ENCODE assay signal across 23 mouse cellular contexts in the genomic region with DNA sequence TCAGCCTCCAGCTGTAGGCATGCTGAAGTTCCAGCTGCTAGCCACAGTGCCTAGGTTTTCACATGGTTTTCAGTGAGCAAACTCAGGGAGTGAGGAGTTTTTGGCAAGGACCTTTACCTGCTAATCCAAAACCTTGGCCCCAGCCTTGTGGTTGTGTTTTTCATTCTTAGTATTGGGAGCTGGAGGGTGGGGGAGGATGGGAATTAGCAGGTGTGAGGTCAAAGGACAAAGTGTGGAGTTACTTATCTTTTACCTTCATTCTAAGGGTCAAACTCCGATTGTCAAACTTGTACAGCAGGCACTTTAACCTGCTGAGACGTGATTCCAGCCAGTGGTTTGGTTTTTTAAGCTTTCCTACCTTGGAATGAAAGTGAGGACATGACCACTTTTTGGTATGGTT. TPM values are rescaled to one million over a fixed set of nuclear protein-coding genes. Genes with fewer than 3 reads are reported as not detected.
DNase-seq lines count a peak whose midpoint lies in the region; ATAC-seq and TF ChIP-seq lines count a peak whose summit lies in the region.
"Had no signal": no experiment of that assay in that cellular context is flagged by ENCODE, and none has a peak within 500 bp of the region (broad histone marks: within the 10 kb centered on the region; RNA-seq: fewer than 3 reads in every experiment).

No protein-coding gene starts in this region.

- no peak for ATAC-seq in limb, embryonic 11.5 days (ENCODE audit: insufficient number of reproducible peaks, low FRiP score, low TSS enrichment, low read depth)
- ATAC-seq in liver, embryonic 11.5 days (replicated peaks; ENCODE audit: low FRiP score): no peak
- ATAC-seq: CD4-positive, CD25-positive, alpha-beta regulatory T cell, adult 4 months; forebrain, embryonic 13.5 days; inflammation-experienced regulatory T-cells, adult 6 months; midbrain, embryonic 15.5 days had no signal

- H3K4me3 ChIP-seq in heart, embryonic 10.5 days: no peak overlapping the region
- no peak overlapping the region for H3K4me3 ChIP-seq in limb, embryonic 11.5 days (ENCODE audit: low read depth, low read length)
- H3K4me3 ChIP-seq in limb, embryonic 10.5 days: no peak overlapping the region
- H3K4me3 ChIP-seq in liver, embryonic 11.5 days (ENCODE audit: low read depth, low read length): no peak overlapping the region
- H3K4me3 ChIP-seq in small intestine, adult 2 months (ENCODE audit: low read depth, low read length): no peak overlapping the region
- H3K4me3 ChIP-seq in thymus, adult 2 months (ENCODE audit: control insufficient read depth, insufficient read depth, low read length): no peak overlapping the region
- H3K4me3 ChIP-seq: forebrain, embryonic 13.5 days; heart, adult 2 months; hindbrain, embryonic 12.5 days; megakaryocyte, embryonic 14.5 days; midbrain, embryonic 15.5 days; myocyte had no signal

- H3K9me3 ChIP-seq in heart, embryonic 10.5 days: no peaks in the 10 kb centered on the region
- H3K9me3 ChIP-seq in limb, embryonic 11.5 days (ENCODE audit: control insufficient read depth, low read length): no peaks in the 10 kb centered on the region
- H3K9me3 ChIP-seq in limb, embryonic 10.5 days (replicated peaks): no peaks in the 10 kb centered on the region
- H3K9me3 ChIP-seq in liver, embryonic 11.5 days (ENCODE audit: control insufficient read depth, low read length): no peaks in the 10 kb centered on the region
- H3K9me3 ChIP-seq: forebrain, embryonic 13.5 days; G1E; hindbrain, embryonic 12.5 days; megakaryocyte, embryonic 14.5 days; midbrain, embryonic 15.5 days had no signal

- H3K4me1 ChIP-seq in heart, embryonic 10.5 days: peaks cover 14% of the 10 kb centered on the region
- peaks cover 3% of the 10 kb centered on the region; the same call in 1 of the 2 replicates for H3K4me1 ChIP-seq in limb, embryonic 11.5 days (ENCODE audit: control insufficient read depth, insufficient read depth, low read length)
- peaks cover 22% of the 10 kb centered on the region for H3K4me1 ChIP-seq in limb, embryonic 10.5 days
- H3K4me1 ChIP-seq in liver, embryonic 11.5 days (replicated peaks; ENCODE audit: control insufficient read depth, insufficient read depth, low read length): peaks cover 33% of the 10 kb centered on the region
- peaks cover 10% of the 10 kb centered on the region; the same call in 1 of the 2 replicates for H3K4me1 ChIP-seq in small intestine, adult 2 months (ENCODE audit: control insufficient read depth, insufficient read depth, insufficient read length, low read length)
- 0 out of 2 replicates have a peak, but pooled peaks cover 5% of the 10 kb centered on the region for H3K4me1 ChIP-seq in thymus, adult 2 months (replicated peaks; ENCODE audit: control insufficient read depth, insufficient read depth, low read length)

- no peak overlapping the region for H3K9ac ChIP-seq in limb, embryonic 11.5 days (ENCODE audit: low read length)
- H3K9ac ChIP-seq in liver, embryonic 11.5 days (ENCODE audit: low read depth, low read length): no peak overlapping the region
- H3K9ac ChIP-seq: forebrain, embryonic 13.5 days; hindbrain, embryonic 12.5 days; midbrain, embryonic 15.5 days had no signal

- WGBS in heart, embryonic 10.5 days: 51% methylated on average over 2 of the region's 2 CpGs
- WGBS in limb, embryonic 11.5 days: 67% methylated on average over 2 of the region's 2 CpGs
- 67% methylated on average over 2 of the region's 2 CpGs for WGBS in limb, embryonic 10.5 days
- 48% methylated on average over 2 of the region's 2 CpGs for WGBS in liver, embryonic 11.5 days
- WGBS in small intestine, adult 2 months: 30% methylated on average over 2 of the region's 2 CpGs
- 97% methylated on average over 2 of the region's 2 CpGs for WGBS in thymus, adult 2 months

- peaks cover 2% of the 10 kb centered on the region for H3K36me3 ChIP-seq in heart, embryonic 10.5 days
- no peaks in the 10 kb centered on the region; the same call in 1 of the 2 replicates for H3K36me3 ChIP-seq in limb, embryonic 11.5 days (ENCODE audit: control insufficient read depth, insufficient read depth, low read length)
- H3K36me3 ChIP-seq in limb, embryonic 10.5 days: peaks cover 13% of the 10 kb centered on the region
- peaks cover 2% of the 10 kb centered on the region; the same call in 1 of the 2 replicates for H3K36me3 ChIP-seq in liver, embryonic 11.5 days (ENCODE audit: control insufficient read depth, insufficient read depth, low read length)
- H3K36me3 ChIP-seq in small intestine, adult 2 months (ENCODE audit: control insufficient read depth, insufficient read depth, low read length): peaks cover 8% of the 10 kb centered on the region
- H3K36me3 ChIP-seq in thymus, adult 2 months (ENCODE audit: control insufficient read depth, insufficient read depth, low read length): no peaks in the 10 kb centered on the region
- H3K36me3 ChIP-seq: hindbrain, embryonic 12.5 days; midbrain, embryonic 15.5 days had no signal

- DNase-seq in heart, embryonic 10.5 days (ENCODE audit: low spot score): no peak
- no peak for DNase-seq in heart, postnatal 4 days
- peak; percentile 19 for DNase-seq in limb, embryonic 11.5 days (ENCODE audit: low spot score)
- no peak for DNase-seq in limb, embryonic 10.5 days (ENCODE audit: low spot score)
- DNase-seq in liver, embryonic 11.5 days (ENCODE audit: low spot score): no peak
- no peak for DNase-seq in thymus, adult 2 months
- no peak for DNase-seq in urinary bladder, adult 2 months (ENCODE audit: low spot score)
- DNase-seq: adrenal gland, postnatal 14 days; cerebellum, adult 9-11 months; gastrocnemius, postnatal 10 days; heart, adult 2 months; lung, adult 2 months; right cerebral cortex, postnatal 25 days; thymus, postnatal 4 days had no signal

- no peak for TF ChIP-seq CTCF in small intestine, adult 2 months (IDR thresholded peaks at IDR 0.05; ENCODE audit: extremely low read depth, insufficient read length, insufficient replicate concordance, low read depth, low read length)
- TF ChIP-seq CTCF in thymus, adult 2 months (IDR thresholded peaks at IDR 0.05; ENCODE audit: borderline replicate concordance, control insufficient read depth, extremely low read depth, insufficient read depth, low read length, poor library complexity): no peak

- H3K4me2 ChIP-seq in limb, embryonic 11.5 days (ENCODE audit: low read depth, severe bottlenecking): no peak overlapping the region
- H3K4me2 ChIP-seq in liver, embryonic 11.5 days: no peak overlapping the region
- H3K4me2 ChIP-seq: forebrain, embryonic 13.5 days; hindbrain, embryonic 12.5 days; midbrain, embryonic 15.5 days had no signal

- 0 out of 2 replicates have a peak overlapping the region, but pooled peaks have one; percentile 16 for H3K27ac ChIP-seq in heart, embryonic 10.5 days
- no peak overlapping the region for H3K27ac ChIP-seq in limb, embryonic 11.5 days (replicated peaks; ENCODE audit: low read depth, low read length)
- no peak overlapping the region for H3K27ac ChIP-seq in limb, embryonic 10.5 days
- H3K27ac ChIP-seq in liver, embryonic 11.5 days (ENCODE audit: low read depth, low read length): peak overlapping the region; percentile 10; the same call in 1 of the 2 replicates
- H3K27ac ChIP-seq in small intestine, adult 2 months (ENCODE audit: insufficient read depth, low read depth, low read length): peak overlapping the region; percentile 92
- H3K27ac ChIP-seq in thymus, adult 2 months (ENCODE audit: control insufficient read depth, insufficient read depth, low read length): no peak overlapping the region
- H3K27ac ChIP-seq: forebrain, embryonic 13.5 days; heart, adult 2 months; hindbrain, embryonic 12.5 days; midbrain, embryonic 15.5 days had no signal

- no peak for TF ChIP-seq POLR2A in small intestine, adult 2 months (IDR thresholded peaks at IDR 0.05; ENCODE audit: low read depth, low read length)
- no peak for TF ChIP-seq POLR2A in thymus, adult 2 months (IDR thresholded peaks at IDR 0.05; ENCODE audit: control insufficient read depth, extremely low read depth, insufficient read depth, low read length, poor library complexity)

- H3K27me3 ChIP-seq in heart, embryonic 10.5 days (ENCODE audit: insufficient read depth, poor library complexity, severe bottlenecking): no peaks in the 10 kb centered on the region
- no peaks in the 10 kb centered on the region for H3K27me3 ChIP-seq in limb, embryonic 11.5 days (ENCODE audit: control insufficient read depth, insufficient read depth, low read length)
- H3K27me3 ChIP-seq in limb, embryonic 10.5 days (ENCODE audit: low read depth, poor library complexity, severe bottlenecking): no peaks in the 10 kb centered on the region
- no peaks in the 10 kb centered on the region for H3K27me3 ChIP-seq in liver, embryonic 11.5 days (replicated peaks; ENCODE audit: control insufficient read depth, insufficient read depth, low read length)
- H3K27me3 ChIP-seq in small intestine, adult 2 months (ENCODE audit: control insufficient read depth, insufficient read depth, low read length): no peaks in the 10 kb centered on the region
- H3K27me3 ChIP-seq in thymus, adult 2 months (ENCODE audit: control insufficient read depth, insufficient read depth, low read length): no peaks in the 10 kb centered on the region
- H3K27me3 ChIP-seq: forebrain, embryonic 13.5 days; hindbrain, embryonic 12.5 days; megakaryocyte, embryonic 14.5 days; midbrain, embryonic 15.5 days had no signal

RNA-seq across cellular contexts. Expression of a gene that starts 1.8 kb away (rescaled TPM):
- polyA plus RNA-seq in heart, embryonic 10.5 days (2016; fragmentation: Nextera tagmentation; extraction: Ambion mirVana): 79.9 and 82.1 TPM in 2 replicates
- 10 to 100 TPM; 68.9 to 73.5 TPM for total RNA-seq in heart, postnatal 4 days (2021)
- 127 and 136 TPM in 2 replicates for polyA plus RNA-seq in limb, embryonic 11.5 days (2014; fragmentation: Nextera tagmentation; extraction: Ambion mirVana)
- polyA plus RNA-seq in limb, embryonic 10.5 days (2016; fragmentation: Nextera tagmentation; extraction: Ambion mirVana): 136 and 141 TPM in 2 replicates
- 84.7 and 88.8 TPM in 2 replicates for polyA plus RNA-seq in liver, embryonic 11.5 days (2014; fragmentation: Nextera tagmentation; extraction: Ambion mirVana)
- 27.2 and 94.6 TPM in 2 replicates for polyA plus RNA-seq in small intestine, adult 2 months (2012; rRNA removed)
- 104 and 106 TPM in 2 replicates for polyA plus RNA-seq in thymus, adult 2 months (2012; rRNA removed)
- 31.4 and 37.3 TPM in 2 replicates for polyA plus RNA-seq in urinary bladder, adult 2 months (2012; rRNA removed)

RNA-seq across cellular contexts. Expression of a gene that starts 19.5 kb away (rescaled TPM):
- polyA plus RNA-seq in heart, embryonic 10.5 days (2016; fragmentation: Nextera tagmentation; extraction: Ambion mirVana): 2.0 and 3.3 TPM in 2 replicates
- total RNA-seq in heart, postnatal 4 days (2021): 10 to 100 TPM; 17.6 to 18.2 TPM
- polyA plus RNA-seq in limb, embryonic 11.5 days (2014; fragmentation: Nextera tagmentation; extraction: Ambion mirVana): 4.8 and 5.3 TPM in 2 replicates
- polyA plus RNA-seq in limb, embryonic 10.5 days (2016; fragmentation: Nextera tagmentation; extraction: Ambion mirVana): 3.0 and 3.4 TPM in 2 replicates
- polyA plus RNA-seq in liver, embryonic 11.5 days (2014; fragmentation: Nextera tagmentation; extraction: Ambion mirVana): 4.6 and 4.8 TPM in 2 replicates
- polyA plus RNA-seq in small intestine, adult 2 months (2012; rRNA removed): 1.1 and 2.7 TPM in 2 replicates
- 6.7 and 7.4 TPM in 2 replicates for polyA plus RNA-seq in thymus, adult 2 months (2012; rRNA removed)
- 7.4 and 8.7 TPM in 2 replicates for polyA plus RNA-seq in urinary bladder, adult 2 months (2012; rRNA removed)

RNA-seq across cellular contexts. Expression of a gene that starts 19.6 kb away (rescaled TPM):
- 31.8 and 35.9 TPM in 2 replicates for polyA plus RNA-seq in heart, embryonic 10.5 days (2016; fragmentation: Nextera tagmentation; extraction: Ambion mirVana)
- 10 to 100 TPM; 11.4 to 13.1 TPM for total RNA-seq in heart, postnatal 4 days (2021)
- polyA plus RNA-seq in limb, embryonic 11.5 days (2014; fragmentation: Nextera tagmentation; extraction: Ambion mirVana): 54.8 and 58.7 TPM in 2 replicates
- 54.7 and 65.4 TPM in 2 replicates for polyA plus RNA-seq in limb, embryonic 10.5 days (2016; fragmentation: Nextera tagmentation; extraction: Ambion mirVana)
- 65.7 and 68.8 TPM in 2 replicates for polyA plus RNA-seq in liver, embryonic 11.5 days (2014; fragmentation: Nextera tagmentation; extraction: Ambion mirVana)
- 0.69 and 1.3 TPM in 2 replicates for polyA plus RNA-seq in small intestine, adult 2 months (2012; rRNA removed)
- 7.7 and 9.9 TPM in 2 replicates for polyA plus RNA-seq in thymus, adult 2 months (2012; rRNA removed)
- polyA plus RNA-seq in urinary bladder, adult 2 months (2012; rRNA removed): 2.4 and 4.2 TPM in 2 replicates

Comparison
In these comparisons a context has a peak if more than half of its experiments do, and no peak if none do; other contexts are left out.
1. H3K27ac ChIP-seq: peak in heart, embryonic 10.5 days (single experiment), liver, embryonic 11.5 days (single experiment) and small intestine, adult 2 months (single experiment); none in limb, embryonic 11.5 days (single experiment), limb, embryonic 10.5 days (single experiment) and thymus, adult 2 months (single experiment).